Mouse (Mus musculus): ENCODE data around the gene Phlda1.

Phlda1 gene

DNA sequence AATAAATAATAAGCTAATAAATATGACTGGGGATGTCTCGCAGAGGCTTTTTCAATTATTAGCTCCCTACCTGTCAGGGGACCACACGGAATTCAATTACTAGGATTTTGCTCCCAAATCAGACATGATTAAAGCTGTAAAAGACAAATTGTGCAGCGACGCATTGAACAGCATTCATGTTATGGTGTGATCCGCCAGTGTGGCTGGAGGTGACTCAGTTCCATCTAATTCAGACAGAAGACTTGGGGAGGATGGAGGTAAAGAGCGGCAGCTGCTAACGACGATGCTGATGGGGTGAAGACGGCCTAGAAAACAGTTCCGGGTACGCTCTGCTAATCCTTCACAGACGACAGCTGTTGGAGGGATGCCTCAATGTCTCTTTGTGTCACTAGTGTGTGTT is 17.8 kb downstream of the Phlda1 start:
- in situ Hi-C loops (cut with MboI, MseI) = no loop called here

GRCm38 (mm10) chr10:111527057-111527456 is 21.0 kb downstream of the Phlda1 start:
- in situ Hi-C loops (cut with MboI, MseI) = no loop called here

DNA sequence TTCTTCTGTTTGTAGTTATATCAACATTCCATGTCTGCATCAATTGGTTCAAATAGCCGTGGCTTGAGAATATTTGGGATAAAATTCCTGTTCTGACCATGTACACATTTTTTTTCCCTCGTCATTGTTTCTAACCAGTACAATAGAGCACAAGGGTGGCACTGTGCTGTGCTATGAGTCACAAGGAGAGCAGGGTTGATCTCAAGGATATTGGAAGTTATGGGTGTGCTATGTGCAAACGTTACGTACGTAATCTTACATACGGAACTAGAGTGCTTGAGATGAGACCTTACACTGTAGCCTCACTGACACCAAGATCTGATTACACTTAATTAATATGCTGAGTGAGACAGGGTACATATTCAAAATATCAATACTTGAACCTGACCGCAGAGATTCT is 21.5 kb downstream of the Phlda1 start:
- in situ Hi-C loops (cut with MboI, MseI) = no loop called here

GRCm38 (mm10) chr10:111528283-111528682 is 22.2 kb downstream of the Phlda1 start:
- in situ Hi-C loops (cut with MboI, MseI) = no loop called here

GRCm38 (mm10) chr10:111530398-111530797 is 24.3 kb downstream of the Phlda1 start:
- in situ Hi-C loops (cut with MboI, MseI) = no loop called here

- in situ Hi-C loops (cut with MboI, MseI) = no loop called here
Observed at GRCm38 (mm10) chr10:111534691-111535090, 28.6 kb downstream of the Phlda1 start.

DNA sequence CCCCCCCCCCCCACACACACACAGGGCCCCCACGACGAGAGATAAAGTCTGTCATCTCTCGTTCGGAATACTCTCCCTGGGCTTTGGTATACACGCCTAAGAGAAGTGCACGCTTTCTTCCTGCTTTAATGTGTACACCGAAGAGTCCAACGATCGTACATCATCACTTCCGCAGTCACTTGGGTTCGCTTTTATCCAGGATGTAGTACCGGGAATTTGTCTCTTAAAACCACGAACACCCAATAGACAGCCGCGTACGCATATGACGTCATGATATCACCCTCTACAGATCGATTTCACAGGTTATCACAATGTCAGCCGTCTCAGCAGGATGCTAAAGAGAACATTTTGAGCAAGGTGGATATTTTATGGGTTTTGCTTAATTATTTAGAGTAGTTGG is 31.3 kb downstream of the Phlda1 start:
- in situ Hi-C loops (cut with MboI, MseI) = no loop called here

DNA sequence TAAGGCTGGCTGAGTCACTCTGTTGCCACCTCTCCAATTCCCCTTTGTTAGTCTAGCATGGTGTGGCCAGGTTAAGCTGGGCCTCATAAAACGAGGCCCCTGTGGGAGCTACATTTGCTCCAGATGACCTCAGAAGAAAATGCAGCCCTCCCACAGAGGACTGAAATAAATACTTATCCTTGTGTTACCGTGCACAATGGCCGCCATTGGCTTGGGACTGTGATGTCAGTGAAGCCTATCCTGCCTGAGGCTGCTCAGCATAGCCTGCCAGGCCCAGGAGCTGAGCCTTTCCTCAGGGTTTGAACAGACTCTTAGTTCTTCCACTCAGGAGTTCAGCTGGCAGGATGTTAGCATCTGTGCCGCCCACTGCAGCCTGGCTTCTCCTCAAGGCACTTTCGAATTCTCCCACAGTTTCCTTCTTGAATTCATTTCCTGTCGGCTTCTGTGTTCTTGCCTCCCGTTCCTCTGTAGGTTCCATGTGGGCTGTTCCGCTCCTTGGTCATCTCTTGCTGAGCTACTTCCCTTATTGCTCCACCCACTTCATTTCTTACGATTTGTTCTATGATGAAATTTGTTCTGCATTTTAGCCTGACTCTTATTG is 33.7 kb downstream of the Phlda1 start:
- in situ Hi-C loops (cut with MboI, MseI) = no loop called here

DNA sequence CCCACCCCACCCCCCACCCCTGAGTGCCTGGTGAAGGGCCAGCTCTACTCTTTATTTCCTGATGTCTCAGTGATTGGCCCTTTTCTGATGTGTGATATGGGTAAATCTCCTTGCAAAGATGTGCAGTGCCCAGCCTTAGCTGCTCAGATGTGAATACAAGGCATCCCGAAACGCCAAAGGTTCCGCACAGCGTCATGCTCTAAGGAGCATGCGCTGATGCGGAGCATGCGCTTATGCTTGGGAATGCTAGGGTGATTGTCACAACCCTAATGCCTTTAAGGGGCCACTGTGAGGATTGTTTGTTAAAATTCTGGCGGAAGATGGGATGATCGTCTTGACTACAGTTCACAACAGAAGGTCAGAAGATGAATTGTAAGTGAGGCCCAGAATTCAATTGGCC is 34.6 kb downstream of the Phlda1 start:
- in situ Hi-C loops (cut with MboI, MseI) = no loop called here

GRCm38 (mm10) chr10:111543106-111543505 is 37.0 kb downstream of the Phlda1 start:
- in situ Hi-C loops (cut with MboI, MseI) = no loop called here

DNA sequence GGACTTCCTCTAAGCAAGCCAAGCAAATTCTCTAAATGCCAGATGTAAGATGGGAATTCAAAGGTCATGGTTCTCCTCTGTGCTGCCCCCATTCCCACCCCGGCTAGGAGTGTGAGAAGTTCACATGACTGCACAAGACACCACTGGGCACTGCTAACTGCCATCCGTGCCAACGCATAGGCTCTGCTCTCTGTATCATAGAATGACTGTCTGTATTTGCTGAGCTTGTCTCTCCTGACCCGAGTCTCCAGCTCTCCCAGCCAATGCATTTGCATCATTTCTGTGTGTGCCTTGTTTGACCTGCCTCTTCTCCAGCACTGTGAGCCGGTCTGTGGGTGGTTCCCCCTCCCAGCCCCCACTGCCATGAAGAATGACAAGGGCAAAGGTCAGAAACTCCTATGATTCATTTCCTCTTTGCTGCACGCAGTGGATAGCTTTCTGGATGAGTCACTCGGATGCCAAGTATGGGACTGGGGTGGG is 37.7 kb downstream of the Phlda1 start:
- in situ Hi-C loops (cut with MboI, MseI) = no loop called here

- in situ Hi-C loops (cut with MboI, MseI) = no loop called here
Observed at GRCm38 (mm10) chr10:111544311-111544710, 38.2 kb downstream of the Phlda1 start.

DNA sequence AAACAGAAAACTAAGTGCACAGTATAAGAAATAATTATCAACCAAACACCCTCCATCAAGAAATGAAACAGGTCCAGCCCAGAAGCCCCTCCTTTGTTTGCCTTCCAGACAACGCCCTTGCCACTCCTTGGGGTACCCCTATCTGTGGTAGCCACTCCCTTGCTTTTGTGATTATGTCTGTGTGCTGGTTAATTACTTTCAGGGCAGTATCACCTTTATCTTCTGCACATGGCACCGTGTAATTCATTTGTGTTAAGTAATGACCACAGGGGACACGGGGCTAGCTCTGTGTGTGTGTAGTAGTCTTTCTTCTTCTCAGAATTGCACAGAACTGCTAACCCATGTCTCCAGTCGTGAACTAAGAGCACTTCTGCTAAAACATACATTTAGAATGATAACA is 39.6 kb downstream of the Phlda1 start:
- in situ Hi-C loops (cut with MboI, MseI) = loop anchor here (5.0 kb wide), 1 partner anchor 33 kb away; no protein-coding TSS in a partner anchor

DNA sequence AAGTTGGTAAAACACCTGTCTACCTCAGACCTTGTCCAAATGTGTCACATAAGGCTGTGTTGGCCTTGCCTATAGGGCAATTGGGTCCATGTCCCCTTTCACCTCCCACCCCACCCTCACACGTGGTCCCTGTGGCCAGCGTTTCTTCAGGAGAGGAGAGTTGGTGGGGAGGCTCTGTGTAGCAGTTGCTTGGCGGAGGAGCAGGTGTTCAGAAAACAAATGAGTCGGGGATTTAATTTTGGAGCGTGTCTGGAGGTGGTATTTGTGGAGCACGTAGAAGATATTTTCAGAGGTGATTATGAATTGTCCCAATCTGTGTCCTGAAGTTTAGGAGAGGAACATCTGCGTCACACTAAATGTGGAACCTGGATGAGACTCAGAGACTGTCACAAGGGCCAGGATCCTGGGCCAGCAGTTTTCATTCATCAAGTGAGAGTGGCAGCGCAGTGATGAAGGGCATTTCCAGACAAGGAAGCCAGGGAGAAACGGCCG is 41.8 kb downstream of the Phlda1 start:
- in situ Hi-C loops (cut with MboI, MseI) = loop anchor here (5.0 kb wide), 1 partner anchor 36 kb away; no protein-coding TSS in a partner anchor

- in situ Hi-C loops (cut with MboI, MseI) = no loop called here
Observed at GRCm38 (mm10) chr10:111550075-111550695, 44.1 kb downstream of the Phlda1 start.

DNA sequence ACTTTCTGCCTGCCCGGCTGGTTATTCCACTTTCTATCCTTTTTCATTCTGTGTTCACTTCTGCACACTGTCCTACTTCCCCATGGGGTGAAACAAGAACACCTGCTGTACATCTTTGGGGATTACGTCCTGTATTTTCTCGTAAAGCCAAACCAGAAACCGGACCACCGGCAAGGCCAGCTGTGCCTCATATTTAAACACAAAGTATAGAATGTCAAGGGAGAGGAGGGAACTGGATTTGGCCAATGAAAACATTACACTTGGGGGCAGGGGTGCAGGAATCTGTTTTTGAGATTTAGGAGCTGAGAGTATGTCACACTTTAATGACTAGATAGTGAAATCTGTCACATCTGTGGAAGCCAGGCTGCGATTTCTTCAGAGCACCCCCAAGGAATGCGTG is 47.6 kb downstream of the Phlda1 start:
- in situ Hi-C loops (cut with MboI, MseI) = no loop called here

DNA sequence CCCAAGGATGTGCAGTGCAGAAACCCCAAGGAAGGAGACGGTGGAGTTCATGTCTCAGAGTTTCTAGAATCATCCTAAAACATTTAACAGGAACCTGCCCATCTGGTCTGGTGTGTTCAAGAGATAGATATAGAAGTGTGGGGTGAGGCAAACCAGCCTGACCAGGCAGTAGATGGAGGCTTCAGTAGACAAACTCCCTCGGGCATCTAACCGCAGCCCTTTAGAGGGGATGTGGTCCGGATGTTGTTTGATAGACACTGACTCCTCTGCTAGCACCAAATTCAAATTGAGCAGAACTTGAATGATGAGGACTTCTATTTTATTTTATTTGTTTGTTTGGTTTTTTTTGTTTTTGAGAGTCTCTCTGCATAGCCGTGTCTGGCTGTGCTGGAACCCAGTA is 48.6 kb downstream of the Phlda1 start:
- in situ Hi-C loops (cut with MboI, MseI) = no loop called here

- in situ Hi-C loops (cut with MboI, MseI) = no loop called here
Observed at GRCm38 (mm10) chr10:111558211-111558610, 52.1 kb downstream of the Phlda1 start.

Data from T-helper 1 cell (primary cell).